Mouse (Mus musculus): ENCODE results near the gene Lad1. TPM values are rescaled to one million over a fixed set of nuclear protein-coding genes. Genes with fewer than 3 reads are reported as not detected.
A peak's percentile ranks its signal among the peaks of the same experiment; 100 is the strongest.

Gene Lad1
- 29.1 and 30.8 TPM in 2 replicates for polyA plus RNA-seq (2015; fragmentation: Nextera tagmentation; extraction: Ambion mirVana)

- peak within 1 kb of the TSS; percentile 73 for H3K9ac ChIP-seq (replicated peaks; ENCODE audit: low read length)
- WGBS, result under 1% methylated on average over 59 of the region's 63 CpGs
- peak; percentile 50 for ATAC-seq (ENCODE audit: low FRiP score, low TSS enrichment)
- no peaks in the 10 kb centered on the region for H3K9me3 ChIP-seq (ENCODE audit: low read length)
- no peaks in the 10 kb centered on the region for H3K36me3 ChIP-seq (ENCODE audit: insufficient read depth, low read length)
- peak within 1 kb of the TSS; percentile 93 for H3K4me2 ChIP-seq (replicated peaks; ENCODE audit: low read depth, low read length)
- H3K4me1 ChIP-seq (ENCODE audit: insufficient read depth, low read length), result peaks cover 50% of the 10 kb centered on the region
- H3K27me3 ChIP-seq (ENCODE audit: insufficient read depth, low read length), result peaks cover 32% of the 10 kb centered on the region
- H3K27ac ChIP-seq (ENCODE audit: low read length), result peak within 1 kb of the TSS; percentile 28; the same call in 1 of the 2 replicates
- peak within 1 kb of the TSS; percentile 63 for H3K4me3 ChIP-seq (ENCODE audit: low read length)
These were observed at the start of gene Lad1 for GRCm38 (mm10) chr1:135818481-135819086. Gene Lad1, plus strand, starts transcription at chr1:135818598.

GRCm38 (mm10) chr1:135770237-135770636, 48.2 kb upstream of the Lad1 start:
- 52% methylated on average over 7 of the region's 7 CpGs for WGBS
- Histone ChIP-seq H3K4me2 (replicated peaks; ENCODE audit: low read depth, low read length) (no peak overlapping the region), H3K4me1 (ENCODE audit: insufficient read depth, low read length) (peaks cover 63% of the 10 kb centered on the region), H3K27ac (ENCODE audit: low read length) (peak overlapping the region; percentile 52), H3K9ac (replicated peaks; ENCODE audit: low read length) (no peak overlapping the region), H3K9me3 (ENCODE audit: low read length) (no peaks in the 10 kb centered on the region), H3K36me3 (ENCODE audit: insufficient read depth, low read length) (peaks cover 15% of the 10 kb centered on the region; the same call in 1 of the 2 replicates), H3K27me3 (ENCODE audit: insufficient read depth, low read length) (no peaks in the 10 kb centered on the region), H3K4me3 (ENCODE audit: low read length) (no peak overlapping the region)
- ATAC-seq (ENCODE audit: low FRiP score, low TSS enrichment), result no peak

DNA sequence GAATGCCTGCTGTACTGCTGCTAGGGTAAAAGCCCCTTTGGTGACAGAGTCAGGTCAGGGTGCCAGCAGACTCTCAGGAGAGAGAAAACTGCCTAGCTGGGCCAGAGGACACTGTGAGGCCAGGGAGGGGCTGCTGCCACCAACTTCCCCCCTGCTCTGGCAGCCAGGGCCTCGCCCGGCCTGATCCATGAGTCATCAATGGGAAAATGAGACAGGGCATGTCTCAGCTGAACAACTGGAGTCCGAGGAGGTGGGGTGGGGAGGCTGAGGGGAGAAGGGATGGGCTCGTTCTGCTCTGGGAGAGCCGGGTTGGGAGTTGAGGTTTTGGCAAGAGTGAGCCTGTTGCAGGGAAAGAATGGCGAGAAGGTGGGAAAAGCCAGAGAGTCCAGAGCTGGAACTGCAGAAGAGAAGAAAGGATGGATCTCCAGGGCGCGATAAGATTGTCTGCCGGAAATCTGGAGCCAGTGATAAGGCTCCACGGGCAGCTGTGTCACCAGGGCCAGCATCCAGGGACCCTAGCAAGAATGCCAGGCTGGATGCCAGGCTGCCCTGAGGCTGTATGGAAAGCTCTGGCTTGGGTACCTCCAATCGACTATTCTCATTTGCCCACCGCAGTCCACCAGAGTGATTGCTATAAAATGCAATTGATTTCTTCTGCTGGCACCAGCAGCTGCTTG, 47.4 kb upstream of the Lad1 start:
- H3K4me3 ChIP-seq (ENCODE audit: low read length), result no peak overlapping the region
- 42% methylated on average over 12 of the region's 12 CpGs for WGBS
- H3K27me3 ChIP-seq (ENCODE audit: insufficient read depth, low read length), result no peaks in the 10 kb centered on the region
- H3K4me1 ChIP-seq (ENCODE audit: insufficient read depth, low read length), result peaks cover 60% of the 10 kb centered on the region
- H3K27ac ChIP-seq (ENCODE audit: low read length), result peak overlapping the region; percentile 52
- H3K36me3 ChIP-seq (ENCODE audit: insufficient read depth, low read length), result peaks cover 15% of the 10 kb centered on the region; the same call in 1 of the 2 replicates
- no peaks in the 10 kb centered on the region for H3K9me3 ChIP-seq (ENCODE audit: low read length)
- peak overlapping the region; percentile 1; the same call in 1 of the 2 replicates for H3K9ac ChIP-seq (replicated peaks; ENCODE audit: low read length)
- ATAC-seq (ENCODE audit: low FRiP score, low TSS enrichment), result peak; percentile 21; the same call in 1 of the 2 replicates
- H3K4me2 ChIP-seq (replicated peaks; ENCODE audit: low read depth, low read length), result no peak overlapping the region

- Histone ChIP-seq H3K4me2 (replicated peaks; ENCODE audit: low read depth, low read length) (no peak overlapping the region), H3K27me3 (ENCODE audit: insufficient read depth, low read length) (no peaks in the 10 kb centered on the region), H3K4me3 (ENCODE audit: low read length) (no peak overlapping the region), H3K4me1 (ENCODE audit: insufficient read depth, low read length) (peaks cover 64% of the 10 kb centered on the region), H3K9ac (replicated peaks; ENCODE audit: low read length) (no peak overlapping the region), H3K9me3 (ENCODE audit: low read length) (no peaks in the 10 kb centered on the region), H3K27ac (ENCODE audit: low read length) (0 out of 2 replicates have a peak overlapping the region, but pooled peaks have one; percentile 25), H3K36me3 (ENCODE audit: insufficient read depth, low read length) (peaks cover 15% of the 10 kb centered on the region; the same call in 1 of the 2 replicates)
- 48% methylated on average over 8 of the region's 8 CpGs for WGBS
- no peak for ATAC-seq (ENCODE audit: low FRiP score, low TSS enrichment)
These were observed 46.8 kb upstream of the Lad1 start for GRCm38 (mm10) chr1:135771573-135771970.

DNA sequence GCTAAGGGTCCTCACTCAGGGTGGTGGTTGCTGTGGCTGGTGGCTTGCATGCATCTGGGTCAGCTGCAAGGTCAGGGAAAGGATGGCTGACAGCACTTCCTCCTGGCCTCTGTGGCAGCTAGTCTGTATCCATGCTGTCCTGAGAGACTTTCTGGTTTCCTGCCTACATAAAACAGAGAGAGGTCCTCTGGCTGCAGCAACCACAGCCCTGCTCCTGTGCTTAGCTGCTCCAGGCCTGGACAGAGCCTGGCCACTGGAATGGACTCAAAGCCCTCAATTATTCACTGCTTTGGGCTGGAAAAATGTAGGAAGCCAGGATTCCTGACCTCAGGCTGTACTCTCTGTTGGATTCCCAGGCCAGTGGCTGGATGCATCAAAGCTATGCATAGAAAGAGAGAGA, 41.8 kb upstream of the Lad1 start:
- H3K36me3 ChIP-seq (ENCODE audit: insufficient read depth, low read length), result no peaks in the 10 kb centered on the region
- 0 out of 2 replicates have a peak overlapping the region, but pooled peaks have one; percentile 4 for H3K9ac ChIP-seq (replicated peaks; ENCODE audit: low read length)
- H3K4me2 ChIP-seq (replicated peaks; ENCODE audit: low read depth, low read length), result no peak overlapping the region
- no peaks in the 10 kb centered on the region for H3K9me3 ChIP-seq (ENCODE audit: low read length)
- H3K4me1 ChIP-seq (ENCODE audit: insufficient read depth, low read length), result peaks cover 56% of the 10 kb centered on the region
- H3K27ac ChIP-seq (ENCODE audit: low read length), result peak overlapping the region; percentile 66
- no peaks in the 10 kb centered on the region for H3K27me3 ChIP-seq (ENCODE audit: insufficient read depth, low read length)
- no peak overlapping the region for H3K4me3 ChIP-seq (ENCODE audit: low read length)
- ATAC-seq (ENCODE audit: low FRiP score, low TSS enrichment), result no peak

DNA sequence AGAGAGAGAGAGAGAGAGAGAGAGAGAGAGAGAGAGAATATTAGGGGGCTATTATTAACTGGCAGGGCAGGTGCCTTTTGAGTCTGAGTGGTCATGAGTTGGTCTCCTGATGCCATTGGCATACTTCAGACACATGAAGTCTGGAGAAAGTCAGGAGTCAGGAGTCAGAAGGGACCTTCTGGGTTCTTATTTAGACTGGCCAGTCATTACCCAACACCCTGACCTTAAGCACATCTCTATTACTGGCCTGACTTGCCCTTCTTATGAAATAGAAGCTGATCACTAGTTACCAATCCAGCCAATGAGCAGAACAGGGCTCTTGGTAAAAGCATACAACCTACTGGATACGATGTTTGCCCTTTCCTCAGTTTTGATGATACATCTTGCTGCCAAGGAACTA, 41.4 kb upstream of the Lad1 start:
- H3K36me3 ChIP-seq (ENCODE audit: insufficient read depth, low read length), result no peaks in the 10 kb centered on the region
- H3K4me1 ChIP-seq (ENCODE audit: insufficient read depth, low read length), result peaks cover 53% of the 10 kb centered on the region
- H3K9me3 ChIP-seq (ENCODE audit: low read length), result no peaks in the 10 kb centered on the region
- H3K27me3 ChIP-seq (ENCODE audit: insufficient read depth, low read length), result no peaks in the 10 kb centered on the region
- WGBS, result 85% methylated on average over 1 of the region's 1 CpGs
- H3K27ac ChIP-seq (ENCODE audit: low read length), result no peak overlapping the region
- H3K4me3 ChIP-seq (ENCODE audit: low read length), result no peak overlapping the region
- H3K4me2 ChIP-seq (replicated peaks; ENCODE audit: low read depth, low read length), result no peak overlapping the region
- H3K9ac ChIP-seq (replicated peaks; ENCODE audit: low read length), result no peak overlapping the region
- ATAC-seq (ENCODE audit: low FRiP score, low TSS enrichment), result no peak

DNA sequence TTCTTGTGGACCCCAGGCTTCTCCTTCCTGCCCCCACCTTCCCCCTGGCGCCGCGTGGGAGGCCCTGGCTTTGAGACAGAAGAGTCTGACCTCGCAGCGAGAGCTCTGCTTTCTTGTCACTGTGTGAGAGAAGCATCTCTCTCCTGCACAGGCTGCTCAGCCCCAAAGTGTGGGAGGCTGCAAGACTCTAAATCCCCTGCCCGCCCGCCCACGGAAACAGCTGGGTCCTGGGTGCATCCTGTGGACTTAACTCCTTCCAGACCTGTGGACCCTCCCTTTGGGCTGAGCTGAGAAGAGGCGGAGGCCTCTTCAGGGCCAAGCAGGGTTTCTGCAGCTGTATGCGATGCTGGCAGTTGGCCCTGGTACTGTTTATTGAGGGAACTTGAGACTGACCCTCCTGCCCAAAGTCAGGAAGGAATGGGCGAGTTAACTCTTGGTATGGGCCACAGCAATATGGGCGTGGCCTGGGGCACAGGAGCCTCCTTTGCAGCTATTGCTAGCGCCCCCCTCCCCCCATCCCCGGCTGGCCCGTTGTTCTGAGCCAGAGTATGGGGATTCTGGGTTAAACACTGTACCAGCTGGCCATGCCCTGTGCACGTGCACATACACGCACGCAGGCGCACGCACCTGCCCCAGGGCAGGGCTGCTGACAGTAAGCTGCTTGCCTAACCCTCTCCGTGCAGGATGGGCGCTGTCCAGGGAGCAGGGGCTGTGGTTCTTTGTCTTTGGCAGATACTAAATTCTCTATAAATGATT, 39.4 kb upstream of the Lad1 start, which contains the start of gene Tnni1:
Gene Tnni1, plus strand, starts transcription at position 655 of the 756 bp plus-strand sequence.
- Histone ChIP-seq H3K9me3 (ENCODE audit: low read length) (no peaks in the 10 kb centered on the region), H3K27ac (ENCODE audit: low read length) (peak within 1 kb of the TSS; percentile 87), H3K36me3 (ENCODE audit: insufficient read depth, low read length) (no peaks in the 10 kb centered on the region), H3K27me3 (ENCODE audit: insufficient read depth, low read length) (no peaks in the 10 kb centered on the region), H3K4me1 (ENCODE audit: insufficient read depth, low read length) (peaks cover 55% of the 10 kb centered on the region), H3K4me2 (replicated peaks; ENCODE audit: low read depth, low read length) (peak within 1 kb of the TSS; percentile 30), H3K9ac (replicated peaks; ENCODE audit: low read length) (peak within 1 kb of the TSS; percentile 25), H3K4me3 (ENCODE audit: low read length) (no peak within 1 kb of the TSS)
- 10% methylated on average over 22 of the region's 22 CpGs for WGBS
- peak; percentile 87 for ATAC-seq (ENCODE audit: low FRiP score, low TSS enrichment)

GRCm38 (mm10) chr1:135780649-135781048, 37.7 kb upstream of the Lad1 start:
- Histone ChIP-seq H3K4me2 (replicated peaks; ENCODE audit: low read depth, low read length) (no peak overlapping the region), H3K9me3 (ENCODE audit: low read length) (no peaks in the 10 kb centered on the region), H3K36me3 (ENCODE audit: insufficient read depth, low read length) (no peaks in the 10 kb centered on the region), H3K4me1 (ENCODE audit: insufficient read depth, low read length) (peaks cover 55% of the 10 kb centered on the region), H3K9ac (replicated peaks; ENCODE audit: low read length) (no peak overlapping the region; the same call in 1 of the 2 replicates), H3K27ac (ENCODE audit: low read length) (no peak overlapping the region), H3K27me3 (ENCODE audit: insufficient read depth, low read length) (no peaks in the 10 kb centered on the region), H3K4me3 (ENCODE audit: low read length) (no peak overlapping the region)
- WGBS, result 20% methylated on average over 4 of the region's 4 CpGs
- no peak for ATAC-seq (ENCODE audit: low FRiP score, low TSS enrichment)

DNA sequence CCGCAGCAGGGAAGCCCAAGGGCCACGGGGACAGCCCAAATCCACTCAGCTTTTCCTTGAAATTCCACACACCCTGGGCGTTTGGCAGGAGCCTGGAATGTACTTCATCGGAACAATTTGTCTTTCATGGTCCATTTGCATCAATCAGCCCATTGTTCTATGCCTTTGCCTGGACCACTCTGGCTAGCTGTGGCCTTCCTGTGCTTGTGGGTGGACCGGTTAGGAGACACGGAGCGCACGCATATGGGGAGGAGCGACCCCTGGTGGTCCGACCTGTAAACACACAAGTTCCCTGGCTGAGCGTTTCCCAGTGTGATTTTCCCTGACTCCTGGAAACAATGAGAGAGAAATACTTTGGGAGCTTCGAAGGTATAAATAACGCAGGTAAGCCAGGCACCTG, 37.2 kb upstream of the Lad1 start:
- Histone ChIP-seq H3K4me1 (ENCODE audit: insufficient read depth, low read length) (peaks cover 49% of the 10 kb centered on the region), H3K4me2 (replicated peaks; ENCODE audit: low read depth, low read length) (no peak overlapping the region)

More for the DNA sequence above, 37.2 kb upstream of the Lad1 start:
- Histone ChIP-seq H3K36me3 (ENCODE audit: insufficient read depth, low read length) (no peaks in the 10 kb centered on the region), H3K9ac (replicated peaks; ENCODE audit: low read length) (peak overlapping the region; percentile 34; the same call in 1 of the 2 replicates), H3K4me3 (ENCODE audit: low read length) (no peak overlapping the region), H3K9me3 (ENCODE audit: low read length) (no peaks in the 10 kb centered on the region), H3K27ac (ENCODE audit: low read length) (no peak overlapping the region), H3K27me3 (ENCODE audit: insufficient read depth, low read length) (no peaks in the 10 kb centered on the region)
- 12% methylated on average over 13 of the region's 13 CpGs for WGBS
- ATAC-seq (ENCODE audit: low FRiP score, low TSS enrichment), result no peak
